Mouse (Mus musculus): Measurements from ENCODE around the gene 4930404H24Rik.
"Not testable (repeated sequence)": the region's sequence is repeated elsewhere in the genome, so short reads cannot be mapped to it uniquely, and the experiment has no call there.

DNA sequence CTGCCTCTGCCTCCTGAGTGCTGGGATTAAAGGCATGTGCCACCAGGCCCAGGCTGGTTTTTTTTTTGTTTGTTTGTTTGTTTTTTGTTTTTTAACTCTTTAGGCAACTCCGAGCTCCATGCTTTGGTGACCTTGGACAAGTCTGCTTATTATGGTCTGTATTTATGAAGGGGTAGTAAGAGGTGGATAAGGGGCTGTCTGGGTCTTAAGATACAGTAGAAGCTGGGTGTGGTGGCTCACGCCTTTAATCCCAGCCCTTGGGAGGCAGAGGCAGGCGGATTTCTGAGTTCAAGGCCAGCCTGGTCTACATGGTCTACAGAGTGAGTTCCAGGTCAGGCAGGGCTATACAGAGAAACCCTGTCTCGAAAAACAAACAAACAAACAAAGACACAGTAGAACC lies 2.8 kb downstream of the 4930404H24Rik start:
- TF ChIP-seq CTCF (IDR thresholded peaks at IDR 0.05; ENCODE audit: control insufficient read depth, insufficient read depth, low read length); POLR2A (IDR thresholded peaks at IDR 0.05; ENCODE audit: borderline replicate concordance, control insufficient read depth, low read depth, low read length): not testable (repeated sequence)
